Mouse (Mus musculus) kidney, adult 8-10 months (tissue): ENCODE data around the gene Gm10337.

Experiments used
- DNase-seq, 2 experiments: peaks; one replicate each; pipeline ENCODE4 v3.0.0; 2022

The Gm10337 gene

DNA sequence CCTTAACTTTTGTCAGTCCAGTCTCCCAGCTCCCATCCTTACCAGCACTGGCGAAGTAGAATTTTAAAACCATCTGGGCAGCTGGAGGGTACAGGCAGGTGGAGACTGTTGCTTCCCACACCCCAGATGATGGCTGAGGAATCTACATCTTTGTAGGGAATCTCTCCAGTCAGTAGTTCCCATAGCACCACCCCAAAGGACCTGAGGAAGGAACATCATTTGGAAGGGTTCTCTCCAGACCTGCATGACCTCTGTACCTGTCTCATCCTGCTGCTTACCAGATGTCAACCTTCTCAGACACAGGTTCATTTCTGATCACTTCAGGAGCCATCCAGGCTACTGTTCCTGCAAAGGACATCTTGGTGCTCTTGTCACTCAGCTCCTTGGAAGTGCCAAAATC, at the start of gene Gm10337:
Gene Gm10337 (plus strand): TSS at position 276 of the 400 bp plus-strand sequence.
- no peak for DNase-seq

DNA sequence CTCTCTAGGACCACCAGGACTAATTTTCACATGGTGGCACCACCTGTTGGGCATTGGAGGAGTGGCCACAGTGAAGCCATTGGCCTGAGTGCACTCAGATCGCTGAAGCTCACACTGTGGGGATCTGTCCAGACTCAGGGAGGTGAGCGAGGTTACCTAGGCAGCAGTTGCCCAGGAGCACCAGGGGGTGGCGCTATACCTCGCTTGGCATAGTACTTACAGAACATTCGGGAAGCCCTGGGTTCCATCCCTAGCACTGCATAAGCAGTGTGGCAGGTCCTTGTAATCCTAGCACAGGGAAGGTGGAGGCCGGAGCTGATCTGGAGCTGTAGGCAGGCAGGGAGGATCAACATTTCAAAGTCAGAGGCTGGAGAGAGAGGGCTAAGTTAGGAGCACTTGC, 47.5 kb upstream of the Gm10337 start:
- peak in 1 of 2 experiments; percentile 35 for DNase-seq

DNA sequence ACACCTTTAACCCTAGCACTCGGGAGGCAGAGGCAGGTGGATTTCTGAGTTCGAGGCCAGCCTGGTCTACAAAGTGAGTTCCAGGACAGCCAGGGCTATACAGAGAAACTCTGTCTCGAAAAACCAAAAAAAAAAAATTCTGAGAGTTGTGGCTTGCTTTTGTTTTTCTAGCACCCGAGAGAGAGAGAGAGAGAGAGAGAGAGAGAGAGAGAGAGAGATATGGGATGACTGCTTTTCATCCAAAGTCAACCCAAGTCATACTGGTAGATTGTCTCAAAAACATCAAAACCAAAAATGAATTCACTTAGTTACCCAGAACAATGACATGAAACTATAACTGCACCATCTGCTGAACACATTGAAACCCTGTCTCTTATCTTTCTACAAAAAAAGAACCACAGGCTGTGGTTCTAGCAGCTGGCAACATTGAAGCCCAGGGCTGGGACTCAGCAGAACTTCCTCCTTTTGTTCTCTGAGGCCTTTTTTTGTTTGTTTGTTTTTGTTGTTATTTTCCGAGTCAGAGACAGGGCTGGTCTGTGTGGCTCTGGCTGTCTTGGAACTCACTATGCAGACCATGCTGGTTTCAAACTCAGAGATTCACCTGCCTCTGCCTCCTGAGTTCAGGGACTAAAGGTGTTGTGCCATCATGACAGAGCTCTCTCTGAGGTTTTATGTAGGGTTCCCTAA, 45.3 kb upstream of the Gm10337 start:
- no peak for DNase-seq

DNA sequence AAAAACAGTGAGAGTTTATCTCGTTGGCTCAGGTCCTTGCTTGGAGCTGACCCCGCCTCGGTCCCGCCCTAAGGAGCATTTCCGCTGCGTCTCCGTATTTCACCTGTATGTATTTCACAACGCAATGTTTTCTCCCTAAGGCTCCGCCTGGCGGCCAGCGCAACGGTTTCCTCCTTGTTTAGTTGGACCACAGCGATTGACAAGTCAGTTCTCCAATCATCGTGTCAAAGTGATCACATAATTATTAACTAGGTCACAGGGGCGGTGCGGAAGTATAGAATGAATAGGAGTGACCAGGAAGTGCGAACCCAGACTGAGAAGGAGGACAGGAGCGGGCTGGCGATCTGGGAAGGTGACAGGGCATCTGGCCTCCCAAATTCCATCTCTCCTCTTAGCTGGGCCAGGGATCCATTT, 44.6 kb upstream of the Gm10337 start, which contains the start of gene Prr13:
Gene Prr13 (plus strand): TSS at position 125 of the 414 bp plus-strand sequence.
- peak; percentile 98 for DNase-seq

DNA sequence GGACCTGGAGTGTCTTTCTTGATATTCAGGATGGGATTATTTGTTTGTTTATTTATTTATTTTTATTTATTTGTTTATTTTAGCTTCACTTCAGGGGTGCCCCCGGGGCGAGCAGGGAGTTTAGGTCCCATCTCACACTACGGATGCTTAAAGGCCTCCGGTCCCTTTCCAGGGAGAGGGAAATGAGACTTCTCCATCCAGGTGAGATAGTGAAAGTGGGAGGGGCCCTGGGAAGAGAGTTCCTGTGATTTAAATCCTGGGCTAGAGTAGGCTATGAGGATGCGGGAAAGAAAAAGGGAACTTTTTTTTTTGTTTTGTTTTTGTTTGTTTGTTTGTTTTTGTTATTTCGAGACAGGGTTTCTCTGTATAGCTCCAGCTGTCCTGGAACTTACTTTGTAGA, 44.1 kb upstream of the Gm10337 start:
- DNase-seq: no peak

DNA sequence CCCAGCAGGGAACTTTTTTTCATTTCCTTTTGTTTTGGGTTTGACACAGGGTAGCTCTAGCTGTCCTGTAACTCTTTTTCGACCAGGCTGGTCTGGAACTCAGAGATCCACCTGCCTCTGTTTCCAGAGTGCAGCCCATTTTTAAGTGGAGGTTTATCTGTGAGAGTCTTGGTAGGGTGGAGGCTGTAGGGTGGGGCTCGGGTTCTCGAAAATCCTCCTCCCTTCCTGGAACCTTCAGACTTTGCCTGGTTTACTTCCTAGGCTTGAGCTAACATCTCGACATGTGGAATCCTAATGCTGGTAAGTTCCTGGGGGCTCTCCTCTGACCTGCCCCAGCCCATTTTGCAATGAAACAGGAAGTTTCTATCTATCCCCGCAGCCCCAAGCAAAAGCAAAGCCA, 43.7 kb upstream of the Gm10337 start:
- DNase-seq: no peak

DNA sequence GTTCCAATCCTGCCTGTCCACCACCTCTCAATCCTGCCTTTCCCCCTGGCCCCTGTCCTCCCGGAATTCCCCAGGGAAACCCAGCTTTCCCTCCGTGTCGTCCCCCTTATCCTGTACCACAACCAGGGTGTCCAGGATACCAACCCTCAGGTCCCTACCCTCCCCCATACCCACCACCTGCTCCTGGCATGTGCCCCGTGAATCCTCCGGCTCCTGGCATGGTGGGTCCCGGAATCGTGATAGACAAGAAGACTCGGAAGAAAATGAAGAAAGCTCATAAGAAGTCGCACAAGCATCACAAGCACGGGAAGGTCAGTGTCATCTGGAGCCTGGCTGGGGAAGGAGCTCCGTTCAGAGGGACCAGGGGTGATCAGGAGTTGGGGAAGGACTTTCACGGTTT, 43.1 kb upstream of the Gm10337 start:
- no peak for DNase-seq

DNA sequence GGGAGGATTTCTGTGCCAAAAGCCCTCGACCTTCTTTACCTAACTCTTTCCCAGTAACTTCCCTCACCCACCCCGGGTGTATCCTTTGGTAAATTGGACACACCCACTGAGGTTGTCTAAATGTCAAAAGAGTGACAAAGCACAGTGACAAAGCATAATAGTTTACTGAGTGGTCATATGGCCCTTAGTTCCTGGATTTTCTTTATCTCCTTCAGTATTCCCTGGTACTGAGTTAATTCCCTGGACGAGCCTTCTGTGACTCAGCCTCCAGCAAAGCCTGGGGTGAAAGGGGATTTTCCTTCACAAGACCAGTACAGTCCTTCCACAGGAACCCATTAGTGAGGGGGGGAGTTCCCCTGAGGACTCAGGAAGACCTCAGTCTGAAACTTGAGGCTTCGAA, 42.6 kb upstream of the Gm10337 start:
- DNase-seq: no peak

DNA sequence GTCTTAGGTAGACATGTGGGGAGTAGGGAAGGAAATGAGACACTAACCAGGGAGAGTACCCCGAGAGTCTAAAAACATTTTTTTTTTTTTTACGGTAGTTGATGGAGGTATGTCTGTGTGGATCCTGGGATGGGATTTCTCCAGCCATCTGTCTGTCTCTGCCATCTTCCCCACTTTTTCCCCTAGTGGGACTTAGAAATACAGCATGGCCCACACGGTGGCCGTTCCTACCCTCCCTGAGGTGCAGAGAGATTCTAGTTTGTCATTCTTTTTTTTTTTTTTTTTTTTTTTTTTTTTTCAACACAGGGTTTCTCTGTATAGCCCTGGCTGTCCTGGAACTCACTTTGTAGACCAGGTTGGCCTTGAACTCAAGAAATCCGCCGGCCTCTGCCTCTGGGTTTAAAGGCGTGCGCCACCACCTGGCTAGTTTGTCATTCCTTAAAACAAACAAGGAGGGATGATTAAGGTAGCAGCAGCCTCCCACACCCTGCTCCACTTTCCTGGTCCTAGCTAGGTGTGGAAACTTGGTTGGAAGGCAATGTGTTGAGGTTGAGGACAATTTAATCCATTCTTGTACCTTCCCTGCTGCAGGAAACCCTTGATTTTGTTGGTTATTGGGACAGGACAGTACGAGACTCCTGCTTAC, 42.0 kb upstream of the Gm10337 start:
- DNase-seq: no peak

DNA sequence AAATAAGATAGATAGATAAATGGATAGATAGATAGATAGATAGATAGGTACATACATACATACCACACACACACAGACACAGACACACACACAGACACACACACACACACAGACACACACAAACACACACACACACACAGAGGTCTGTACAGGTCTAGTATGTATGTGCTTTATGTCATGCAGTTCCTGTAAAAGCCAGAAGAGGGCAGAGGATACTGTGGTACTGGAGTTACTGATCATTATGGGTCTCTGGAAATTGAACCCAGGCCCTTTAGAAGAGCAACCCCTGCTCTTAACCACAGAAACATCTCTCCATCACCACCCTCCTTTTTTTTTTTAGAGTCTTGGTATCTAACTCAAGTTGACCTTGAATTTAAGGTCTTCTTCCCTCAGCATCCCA, 39.9 kb upstream of the Gm10337 start:
- no peak for DNase-seq

DNA sequence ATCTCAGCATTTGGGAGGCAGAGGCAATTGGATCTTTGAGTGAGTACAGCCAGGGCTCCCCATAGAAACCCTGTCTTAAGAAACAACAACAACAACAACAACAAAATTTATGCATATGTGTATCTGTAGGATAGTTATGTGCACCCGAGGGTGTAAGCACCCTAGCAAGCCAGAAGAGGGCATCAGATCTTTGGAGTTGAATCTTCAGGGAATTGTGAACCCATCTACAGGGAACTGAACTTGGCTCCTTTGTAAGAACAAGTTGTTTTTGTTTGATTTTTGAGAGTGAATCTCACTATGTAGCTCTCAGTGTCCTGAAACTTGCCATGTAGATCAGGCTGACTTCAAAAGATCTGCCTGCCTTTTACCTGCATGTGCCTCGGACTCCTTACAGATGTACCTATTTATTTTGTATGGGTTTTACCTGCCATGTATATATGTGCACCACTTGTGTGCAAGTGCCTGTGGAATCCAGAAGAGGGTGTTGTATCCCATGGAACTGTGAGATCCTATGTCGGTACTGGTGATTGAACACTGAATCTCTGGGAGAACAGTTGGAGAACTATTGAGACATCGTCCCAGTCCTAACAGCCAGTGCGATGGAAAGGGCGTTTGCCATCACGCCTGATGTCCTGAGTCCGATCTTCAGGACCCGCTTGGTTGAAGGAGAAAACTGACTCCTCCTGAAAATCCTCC, 34.7 kb upstream of the Gm10337 start:
- DNase-seq: no peak

DNA sequence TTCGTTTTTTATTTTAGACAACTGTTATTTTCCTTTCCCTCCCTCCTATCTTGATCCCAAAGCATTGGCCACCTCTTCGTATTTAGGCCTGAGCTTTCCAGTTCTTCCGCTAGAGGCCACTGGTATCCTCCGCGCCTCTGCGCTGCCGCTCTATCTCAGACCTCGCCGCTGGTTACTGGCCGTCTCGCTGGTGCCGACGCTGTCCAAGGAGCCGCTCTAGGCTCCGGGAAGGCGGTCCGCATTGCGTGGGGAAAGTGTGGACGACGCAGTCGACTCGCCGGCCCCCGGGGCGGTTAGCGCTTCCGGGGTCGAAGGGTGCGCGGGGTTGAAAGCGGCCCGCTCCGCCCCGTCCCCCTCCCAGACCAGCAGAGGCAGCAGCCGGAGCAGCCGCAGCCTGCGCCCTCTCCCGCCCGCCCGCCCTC, 33.3 kb upstream of the Gm10337 start, which contains the start of gene Pcbp2:
Gene Pcbp2 (plus strand): TSS at position 357 of the 422 bp plus-strand sequence.
- DNase-seq: peak; percentile 96

DNA sequence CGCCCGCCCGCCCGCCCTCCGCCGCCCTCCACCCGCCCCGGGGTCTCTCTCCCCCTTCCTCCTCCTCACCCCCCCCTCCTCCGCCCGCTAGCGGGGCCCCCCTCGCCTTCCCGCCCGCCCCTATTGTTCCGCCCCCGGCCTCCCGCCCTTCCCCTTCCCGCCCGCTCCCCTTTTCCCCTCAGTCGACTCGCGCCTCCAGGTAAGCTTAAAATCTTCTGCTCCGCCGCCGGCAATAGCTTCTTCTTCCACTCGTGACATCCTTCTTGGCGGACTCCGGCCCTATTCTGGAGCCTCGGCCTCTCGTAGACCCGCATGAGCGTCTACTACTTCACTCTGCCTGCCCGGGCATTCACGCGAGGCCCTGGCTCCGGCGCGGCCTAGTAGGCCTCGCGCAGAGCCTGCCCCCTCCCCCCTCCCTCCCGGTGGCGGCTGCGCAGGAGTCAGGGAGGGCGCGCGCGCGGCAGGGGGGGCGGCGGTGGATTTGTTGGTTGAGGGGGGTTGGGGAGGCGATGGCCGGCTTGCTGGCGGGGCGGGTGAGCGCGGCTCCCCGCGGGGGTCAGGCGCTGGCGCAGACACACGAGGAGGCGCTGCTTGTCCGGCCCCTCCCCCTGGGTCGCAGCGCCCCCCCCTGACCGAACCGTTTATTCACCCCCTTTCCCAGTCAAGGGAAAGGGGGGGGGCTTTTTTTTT, 32.8 kb upstream of the Gm10337 start:
- DNase-seq: peak; percentile 69 to 73

DNA sequence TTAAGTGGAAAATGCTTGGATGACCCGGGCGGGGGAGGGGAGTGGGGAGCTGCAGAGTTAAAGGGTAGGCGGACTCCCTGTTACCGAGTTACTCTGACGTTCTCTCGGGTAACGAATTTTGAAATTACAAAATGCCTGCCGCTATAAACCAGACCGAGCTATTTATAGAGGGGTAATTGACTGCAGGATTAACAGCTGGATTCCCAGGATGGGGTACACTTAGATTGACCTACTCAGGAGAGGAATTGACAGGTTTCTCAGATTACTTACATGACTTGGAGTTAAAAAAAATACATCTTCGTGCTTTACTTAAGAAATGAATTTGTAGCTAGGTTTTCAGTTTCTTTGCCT, 32.3 kb upstream of the Gm10337 start:
- no peak for DNase-seq

DNA sequence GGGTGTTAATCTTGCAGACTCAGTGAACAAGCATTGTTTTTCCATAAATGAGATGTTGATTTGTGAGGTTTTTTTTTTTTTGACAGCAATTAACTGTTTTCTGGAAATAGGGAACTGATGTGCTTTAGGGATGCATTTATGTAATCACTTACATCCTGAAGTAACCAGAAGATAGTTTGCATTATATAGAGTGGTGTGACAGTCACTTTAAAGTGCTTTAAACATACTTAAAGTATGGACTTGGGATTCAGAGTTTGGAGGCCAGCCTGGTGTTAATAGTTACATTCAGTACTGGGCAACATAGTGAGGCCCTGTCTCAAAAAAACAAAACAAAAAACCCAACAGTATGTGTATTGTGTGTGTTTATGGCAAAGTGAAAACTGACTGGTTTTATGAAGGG, 31.8 kb upstream of the Gm10337 start:
- no peak for DNase-seq

DNA sequence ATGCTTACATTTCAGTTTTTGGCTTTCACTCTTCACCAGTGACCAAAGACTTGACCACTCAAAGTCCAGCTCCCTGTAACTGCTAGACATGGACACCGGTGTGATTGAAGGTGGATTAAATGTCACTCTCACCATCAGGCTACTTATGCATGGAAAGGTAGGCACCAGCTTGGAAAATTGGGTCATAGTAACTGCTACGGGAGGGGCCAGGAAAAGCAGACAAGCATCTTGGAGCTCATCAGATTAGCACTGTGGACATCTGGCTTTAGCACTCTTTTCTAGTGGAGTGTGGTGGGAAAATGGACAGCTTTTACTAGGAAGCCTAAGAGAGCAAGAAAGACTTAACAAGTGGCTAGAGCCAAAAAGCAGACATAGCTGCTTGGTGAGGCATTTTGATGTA, 30.3 kb upstream of the Gm10337 start:
- DNase-seq: no peak

DNA sequence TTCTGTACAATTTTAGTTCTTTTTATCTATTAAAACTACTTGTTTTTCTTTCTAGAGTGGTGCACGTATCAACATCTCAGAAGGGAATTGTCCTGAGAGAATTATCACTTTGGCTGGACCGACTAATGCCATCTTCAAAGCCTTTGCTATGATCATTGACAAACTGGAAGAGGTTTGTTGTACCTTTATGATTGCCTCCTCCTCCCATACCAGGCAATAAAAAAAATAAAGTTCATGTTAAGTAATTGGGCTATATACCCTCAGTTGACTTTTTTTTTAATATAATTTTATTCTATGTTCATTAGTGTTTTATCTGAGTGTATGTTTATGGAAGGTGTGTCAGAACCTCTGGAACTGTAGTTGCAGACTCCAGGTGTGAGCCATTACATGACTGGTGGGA, 29.0 kb upstream of the Gm10337 start:
- DNase-seq: no peak

DNA sequence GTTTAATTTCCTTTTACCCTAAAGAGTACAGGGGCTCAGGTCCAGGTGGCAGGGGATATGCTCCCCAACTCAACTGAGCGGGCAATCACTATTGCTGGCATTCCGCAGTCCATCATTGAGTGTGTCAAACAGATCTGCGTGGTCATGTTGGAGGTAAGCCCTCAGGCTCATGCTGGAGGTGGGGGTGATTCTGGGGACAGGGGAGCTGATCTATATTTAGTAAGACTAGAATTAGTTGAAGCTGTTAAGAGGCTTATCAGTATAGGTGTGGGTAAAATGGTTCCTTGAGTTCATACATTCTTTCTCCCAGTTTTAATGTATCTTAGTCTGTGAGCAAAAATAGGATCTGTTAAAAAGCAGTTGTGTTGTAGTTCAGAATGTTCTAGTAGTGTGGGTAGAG, 20.4 kb upstream of the Gm10337 start:
- DNase-seq: no peak

DNA sequence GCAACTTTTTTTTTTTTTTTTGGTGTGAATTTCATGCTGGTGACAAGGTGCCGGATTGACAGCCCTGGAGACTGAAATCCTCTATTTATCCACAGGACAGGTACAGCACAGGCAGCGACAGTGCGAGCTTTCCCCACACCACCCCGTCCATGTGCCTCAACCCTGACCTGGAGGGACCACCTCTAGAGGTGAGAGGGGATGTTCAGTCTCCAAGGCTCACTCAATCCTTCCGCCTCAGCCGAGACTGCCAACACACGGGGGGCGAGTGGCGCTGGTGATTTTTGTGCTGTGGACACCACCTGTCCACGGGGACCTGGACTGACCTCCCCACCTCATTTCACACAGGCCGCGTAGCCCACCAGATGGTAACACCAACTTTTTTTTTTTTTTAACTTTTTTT, 17.7 kb upstream of the Gm10337 start:
- DNase-seq: no peak

DNA sequence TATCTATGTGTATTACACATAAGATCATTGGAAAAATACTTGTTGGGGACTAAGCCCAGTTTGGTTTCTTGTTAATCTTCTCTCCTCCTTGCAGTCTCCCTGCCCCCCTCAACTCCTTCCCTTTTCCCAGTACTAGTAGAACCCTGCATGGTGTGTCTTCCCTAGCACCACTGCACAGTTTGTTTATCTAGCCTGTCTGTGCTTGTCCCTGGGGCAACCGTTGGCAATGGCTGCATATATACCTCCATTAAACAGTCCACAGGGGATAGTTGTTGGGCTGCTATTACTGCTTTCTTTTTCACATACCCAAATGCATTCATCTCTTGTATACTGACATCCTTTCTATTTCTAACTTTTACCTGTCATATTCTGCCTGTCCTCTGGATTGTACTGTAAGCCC, 15.9 kb upstream of the Gm10337 start:
- DNase-seq: no peak

DNA sequence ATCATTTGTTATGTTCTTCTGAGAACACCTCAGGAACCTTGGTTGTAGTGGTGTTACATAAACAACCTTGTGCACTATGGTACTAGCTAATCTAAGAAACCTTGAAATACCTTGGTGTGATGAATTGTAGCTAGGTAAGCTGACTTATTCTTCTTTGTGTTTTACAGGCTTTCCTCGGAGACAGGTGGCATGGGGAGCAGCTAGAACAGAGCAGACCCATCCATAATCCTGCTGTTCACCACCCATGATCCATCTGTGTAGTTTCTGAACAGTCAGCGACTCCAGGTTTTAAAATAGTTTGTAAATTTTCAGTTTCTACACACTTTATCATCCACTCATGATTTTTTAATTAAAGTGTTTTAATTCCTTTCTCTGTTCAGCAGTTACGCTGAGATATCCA, 5.2 kb upstream of the Gm10337 start:
- DNase-seq: no peak

DNA sequence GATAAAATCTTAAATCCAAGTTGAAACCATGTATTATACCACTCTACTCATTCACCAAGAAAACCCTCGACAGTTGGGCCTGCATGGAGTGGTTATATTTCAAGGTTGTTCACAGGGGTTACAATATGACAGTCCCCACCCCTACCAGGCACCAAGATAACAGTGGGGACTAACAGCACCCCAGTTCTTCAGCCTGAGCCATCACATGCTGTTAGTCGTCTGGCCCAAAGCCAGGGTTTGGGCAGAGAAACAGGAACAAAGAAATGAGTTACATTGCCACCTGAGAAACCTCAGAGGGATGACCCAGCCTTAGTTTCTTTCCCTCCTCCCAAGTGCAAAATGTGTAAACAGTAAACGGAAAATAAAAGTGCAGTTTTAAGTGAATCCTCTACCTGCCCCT, 4.2 kb upstream of the Gm10337 start:
- no peak for DNase-seq

DNA sequence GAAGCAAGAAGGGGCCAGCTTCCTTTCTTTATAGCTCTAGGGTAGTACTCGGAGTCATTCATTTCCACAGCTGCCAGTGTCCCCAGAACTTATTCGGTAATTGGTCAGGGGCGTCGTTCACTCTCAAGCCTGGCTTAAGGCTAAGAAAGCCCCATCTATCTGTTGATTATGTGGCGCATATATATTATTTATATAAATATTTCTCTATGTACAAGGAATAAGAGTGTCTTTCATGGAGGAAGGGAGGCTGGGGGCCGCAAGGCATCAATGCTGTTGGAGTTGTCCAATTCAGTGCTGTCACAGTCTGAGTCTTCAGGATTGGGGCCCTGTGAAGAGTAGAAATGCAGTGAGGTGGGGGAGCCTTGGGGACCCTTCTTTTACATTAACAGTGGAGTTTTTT, 3.7 kb upstream of the Gm10337 start:
- no peak for DNase-seq

DNA sequence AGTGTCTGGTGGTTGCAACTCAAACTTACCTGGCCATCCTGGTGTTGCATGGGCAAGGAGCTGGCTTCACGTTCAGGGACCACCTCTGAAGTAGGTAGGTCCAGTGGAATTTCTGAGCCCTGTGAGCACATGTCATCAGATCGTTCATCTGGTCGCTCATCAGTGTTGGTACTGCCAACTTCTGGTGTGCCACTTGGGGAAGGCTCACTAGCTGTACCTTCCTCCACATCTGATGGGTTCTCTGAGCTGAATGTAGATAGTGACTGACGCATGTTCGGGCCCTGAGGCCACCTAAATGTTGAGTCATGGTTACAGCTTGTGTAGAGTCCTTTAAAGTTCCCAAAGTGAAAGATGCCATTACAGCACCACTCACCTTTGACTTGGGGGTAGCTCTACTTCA, 3.0 kb upstream of the Gm10337 start:
- no peak for DNase-seq
